Mouse (Mus musculus) right cerebral cortex, postnatal 25 days (tissue): ENCODE measurements around the gene E4f1.

ENCODE experiments used
- DNase-seq: peaks from one replicate; pipeline ENCODE4 v3.0.0; 2022

Gene E4f1

DNA sequence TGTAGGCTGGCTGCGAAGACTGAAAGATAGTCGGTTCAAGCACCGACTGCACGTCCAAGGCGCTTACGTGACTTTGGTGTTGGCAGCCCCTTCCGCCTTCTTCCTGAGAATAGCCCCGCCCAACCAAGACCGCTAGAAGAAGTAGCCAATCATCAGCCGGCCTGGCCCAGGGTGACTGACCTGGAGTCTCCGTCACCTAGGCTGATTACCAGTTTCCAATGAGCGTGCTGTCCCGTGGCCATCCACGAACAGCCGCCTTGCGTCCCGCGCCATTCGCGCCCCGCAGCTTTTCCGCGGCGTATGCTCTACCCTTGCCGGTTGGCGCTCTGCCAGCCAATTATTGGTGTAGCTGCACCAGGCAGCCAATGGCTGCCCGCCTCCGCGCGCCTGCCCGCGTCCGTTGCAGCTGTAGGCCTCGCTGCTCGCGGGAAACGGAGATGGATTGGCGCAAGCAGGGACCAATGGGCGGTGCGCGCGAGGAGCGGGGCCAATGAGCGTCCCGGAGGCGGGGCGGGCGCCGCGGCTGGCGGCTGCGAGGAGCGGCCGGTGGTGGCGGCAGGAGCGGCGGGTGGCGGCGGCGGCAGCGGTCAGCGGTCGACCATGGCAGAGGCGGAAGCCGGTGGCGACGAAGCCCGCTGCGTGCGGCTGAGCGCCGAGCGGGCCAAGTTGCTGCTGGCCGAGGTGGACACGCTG, at the start of gene E4f1, which contains the start of gene Pgp:
Gene E4f1, minus strand, starts transcription at position 404 of the 693 bp plus-strand sequence.
Gene Pgp, plus strand, starts transcription at position 483 of the 693 bp plus-strand sequence.
- DNase-seq = peak; percentile 99

DNA sequence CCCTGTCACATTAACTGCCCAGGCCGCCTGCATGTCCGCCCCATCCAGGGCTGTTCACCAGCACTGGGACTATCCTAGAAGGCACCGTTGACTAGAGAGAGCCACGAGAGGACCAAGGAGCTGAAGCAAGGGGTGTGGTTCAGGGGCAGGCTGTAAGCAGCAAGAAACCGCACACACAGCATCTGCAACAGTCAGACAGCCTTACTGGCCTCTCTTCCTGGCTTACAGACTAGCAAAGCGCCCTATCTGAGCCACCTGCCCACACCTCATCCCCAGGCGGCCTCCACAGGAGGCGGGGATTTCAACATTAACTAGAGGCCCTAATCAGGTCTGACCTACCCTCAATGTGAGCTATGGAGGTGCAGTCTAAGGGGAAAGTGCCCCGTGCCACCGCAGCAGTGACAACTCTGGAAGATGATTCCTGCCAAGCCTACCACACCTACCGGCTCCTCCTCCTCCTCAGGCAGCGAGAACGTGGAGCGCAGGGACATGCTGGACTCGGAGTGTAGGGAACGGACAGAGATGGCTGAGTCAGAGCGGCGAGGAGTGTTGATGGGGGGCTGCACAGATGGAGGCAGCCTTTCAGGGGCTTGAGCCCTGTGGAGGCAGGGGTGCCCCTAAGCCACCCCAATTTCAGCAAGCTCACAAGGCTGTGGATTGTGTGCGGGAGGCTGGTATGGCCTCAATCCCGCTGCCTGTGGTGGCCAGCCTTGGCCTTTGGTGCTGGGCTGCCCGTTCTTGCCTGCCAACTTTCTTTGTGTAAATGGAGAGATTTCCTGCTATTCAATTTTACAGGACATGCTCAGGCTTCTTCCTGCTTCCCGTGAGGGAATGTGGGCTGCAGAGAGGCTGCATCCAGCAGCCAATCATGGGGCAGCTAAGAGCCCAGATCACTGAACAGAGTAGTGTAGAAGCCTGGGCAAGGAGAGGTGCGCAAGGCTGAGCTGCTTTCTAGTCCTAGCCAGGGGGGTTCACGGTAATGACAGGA, 44.5 kb upstream of the E4f1 start:
- no peak for DNase-seq

DNA sequence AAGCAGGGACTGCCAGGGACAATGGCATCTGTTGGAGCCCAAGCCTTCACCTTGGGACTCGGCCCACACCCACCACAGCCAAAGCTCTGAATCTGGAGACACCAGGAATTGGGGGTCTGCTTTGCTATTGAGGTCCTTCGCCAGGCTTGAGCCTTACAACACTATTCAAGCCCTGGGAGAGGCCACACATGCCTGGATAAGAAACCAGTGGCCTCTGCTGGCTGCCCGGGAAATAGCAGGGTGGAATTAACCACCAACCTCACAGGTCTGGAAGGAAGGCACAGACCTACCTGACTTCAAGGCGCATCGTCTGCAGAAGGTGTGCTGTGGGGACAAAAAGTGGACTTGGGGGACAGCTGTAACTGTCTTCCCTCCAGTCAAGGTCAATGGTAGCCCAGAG, 43.5 kb upstream of the E4f1 start:
- no peak for DNase-seq

DNA sequence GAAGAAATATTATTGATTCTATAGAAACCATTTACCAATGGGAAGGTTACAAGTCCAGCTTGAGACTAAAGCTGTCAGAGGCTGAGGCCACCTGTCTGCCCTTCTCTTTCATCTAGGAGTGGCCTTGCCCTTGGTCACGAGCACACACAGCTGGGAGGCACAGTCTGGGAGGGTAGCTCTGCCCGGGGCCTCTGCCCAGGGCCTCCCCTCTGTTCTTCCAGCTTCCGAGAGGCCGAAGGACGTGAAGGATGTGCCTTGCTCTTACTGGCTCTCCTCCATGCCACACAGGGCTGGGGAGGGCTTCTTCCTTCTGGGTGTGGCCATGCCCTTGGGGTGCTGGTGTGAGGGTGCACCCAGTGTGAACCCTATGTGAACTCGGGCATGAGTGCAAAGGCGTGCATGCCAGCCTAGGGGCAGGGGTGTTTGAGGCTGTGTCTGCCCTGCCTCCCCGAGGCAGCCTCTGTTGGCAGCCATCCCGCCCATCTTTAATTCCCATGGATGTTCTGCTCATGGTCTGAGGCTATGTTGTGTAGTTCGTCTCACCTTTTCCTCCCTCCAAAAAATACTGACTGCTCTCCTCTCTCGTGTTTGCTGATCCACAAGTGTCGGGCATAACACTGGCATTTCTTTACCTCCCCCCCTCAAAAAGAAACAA, 37.8 kb upstream of the E4f1 start:
- DNase-seq = no peak

DNA sequence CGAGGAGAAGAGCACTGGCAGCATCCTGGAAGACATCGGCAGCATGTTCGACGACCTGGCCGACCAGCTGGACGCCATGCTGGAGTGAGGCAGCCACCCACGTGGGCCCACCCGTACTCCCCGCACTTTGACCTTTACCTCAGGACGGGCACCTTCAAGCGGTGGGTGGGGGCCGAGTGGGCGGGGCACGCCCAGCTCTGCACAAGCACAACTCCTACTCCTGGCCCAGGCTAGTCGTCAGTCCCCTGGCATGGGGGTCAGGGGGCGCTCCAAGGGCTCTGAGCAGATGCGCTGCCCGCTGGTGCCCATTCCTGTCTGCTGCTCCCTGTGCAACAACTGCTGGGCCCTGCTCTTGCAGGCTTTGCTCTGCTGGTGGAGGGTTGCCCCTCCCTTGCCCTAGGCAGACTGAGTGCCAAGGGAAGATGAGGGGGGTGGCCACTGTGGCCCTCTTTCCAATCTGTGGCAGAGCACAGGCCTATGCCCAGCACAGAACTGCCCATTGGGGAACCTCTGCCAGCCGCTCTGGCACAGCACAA, 37.1 kb upstream of the E4f1 start:
- DNase-seq = no peak

DNA sequence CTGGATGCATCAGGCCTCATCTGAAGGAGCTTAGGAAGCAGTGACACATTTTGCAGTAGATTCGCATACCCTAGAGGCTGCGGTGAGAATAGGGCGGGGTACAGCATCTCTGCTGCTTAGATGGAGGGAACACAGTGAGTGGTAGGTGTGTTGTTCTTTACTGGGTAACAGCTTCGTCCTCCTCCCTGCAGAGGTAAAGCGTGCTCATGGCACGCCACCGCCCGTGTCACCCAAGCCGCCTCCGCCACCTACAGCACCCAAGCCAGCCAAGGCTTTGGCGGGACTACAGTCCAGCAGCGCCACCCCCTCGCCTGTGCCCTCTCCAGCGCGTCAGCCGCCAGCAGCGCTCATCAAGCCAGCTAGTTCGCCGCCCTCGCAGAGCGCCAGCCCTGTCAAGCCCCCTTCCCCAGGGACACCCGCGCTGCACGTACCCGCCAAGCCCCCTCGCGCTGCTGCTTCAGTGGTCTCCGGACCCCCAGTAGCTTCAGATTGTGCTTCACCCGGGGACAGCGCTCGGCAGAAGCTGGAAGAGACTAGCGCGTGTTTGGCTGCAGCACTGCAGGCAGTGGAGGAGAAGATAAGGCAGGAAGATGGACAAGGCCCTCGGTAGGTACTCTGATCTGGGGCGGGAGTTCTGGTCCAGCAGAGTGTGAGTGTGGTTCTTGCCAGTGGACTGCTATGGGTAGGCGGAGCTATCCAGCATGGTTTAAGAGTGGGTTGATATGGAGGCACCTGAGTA, 36.4 kb upstream of the E4f1 start:
- DNase-seq = peak; percentile 80

DNA sequence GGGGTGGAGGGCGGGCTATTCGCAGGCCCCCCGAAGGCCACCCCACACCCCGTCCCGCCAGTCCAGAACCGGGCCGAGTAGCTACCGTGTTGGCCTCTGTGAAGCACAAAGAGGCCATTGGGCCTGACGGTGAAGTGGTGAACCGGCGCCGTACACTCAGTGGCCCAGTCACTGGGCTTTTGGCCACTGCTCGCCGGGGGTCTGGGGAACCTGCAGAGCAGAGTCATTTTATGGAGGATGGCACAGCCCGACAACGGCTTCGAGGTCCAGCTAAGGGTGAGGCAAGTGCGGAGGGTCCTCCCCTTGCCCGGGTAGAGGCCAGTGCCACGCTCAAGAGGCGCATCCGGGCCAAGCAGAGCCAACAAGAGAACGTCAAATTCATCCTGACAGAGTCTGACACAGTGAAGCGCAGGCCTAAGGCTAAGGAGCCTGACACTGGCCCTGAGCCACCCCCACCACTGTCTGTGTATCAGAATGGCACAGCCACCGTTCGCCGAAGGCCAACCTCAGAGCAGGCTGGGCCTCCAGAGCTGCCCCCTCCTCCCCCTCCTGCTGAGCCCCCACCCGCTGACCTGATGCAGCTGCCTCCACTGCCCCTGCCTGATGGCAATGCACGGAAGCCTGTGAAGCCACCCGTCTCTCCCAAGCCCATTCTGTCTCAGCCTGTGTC, 35.3 kb upstream of the E4f1 start:
- DNase-seq = no peak

DNA sequence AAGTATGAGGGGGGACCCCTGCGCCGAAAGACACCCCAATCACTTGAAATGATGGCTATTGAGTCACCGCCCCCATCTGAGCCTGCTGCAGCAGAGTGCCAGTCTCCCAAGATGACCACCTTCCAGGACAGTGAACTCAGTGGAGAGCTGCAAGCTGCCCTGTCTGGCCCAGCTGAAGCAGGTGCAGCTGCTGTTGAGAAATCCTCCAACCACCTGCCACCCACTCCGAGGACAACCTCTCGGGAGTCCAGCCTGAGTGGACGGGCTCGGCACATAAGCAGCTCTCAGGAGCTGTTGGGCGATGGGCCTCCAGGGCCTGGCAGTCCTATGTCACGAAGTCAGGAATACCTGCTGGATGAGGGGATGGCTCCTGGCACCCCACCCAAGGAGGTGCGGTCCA, 34.0 kb upstream of the E4f1 start:
- no peak for DNase-seq

DNA sequence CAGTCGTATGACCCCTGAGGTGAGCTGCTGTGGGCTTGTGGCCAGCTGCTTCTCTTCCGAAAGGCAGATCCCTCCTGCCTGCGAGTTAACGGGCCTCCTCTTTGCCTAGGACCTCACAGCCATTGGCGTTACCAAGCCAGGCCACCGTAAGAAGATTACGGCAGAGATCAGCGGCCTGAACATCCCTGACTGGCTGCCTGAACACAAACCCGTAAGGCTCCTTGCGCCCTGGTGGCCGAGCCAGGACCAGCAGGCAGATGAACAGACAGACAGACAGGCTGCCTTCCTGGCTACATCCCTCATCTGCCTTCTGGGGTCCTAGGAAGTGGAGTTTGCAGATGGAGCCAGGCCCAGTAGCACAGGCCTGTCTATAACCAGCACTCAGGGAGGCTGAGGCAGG, 32.1 kb upstream of the E4f1 start:
- no peak for DNase-seq

DNA sequence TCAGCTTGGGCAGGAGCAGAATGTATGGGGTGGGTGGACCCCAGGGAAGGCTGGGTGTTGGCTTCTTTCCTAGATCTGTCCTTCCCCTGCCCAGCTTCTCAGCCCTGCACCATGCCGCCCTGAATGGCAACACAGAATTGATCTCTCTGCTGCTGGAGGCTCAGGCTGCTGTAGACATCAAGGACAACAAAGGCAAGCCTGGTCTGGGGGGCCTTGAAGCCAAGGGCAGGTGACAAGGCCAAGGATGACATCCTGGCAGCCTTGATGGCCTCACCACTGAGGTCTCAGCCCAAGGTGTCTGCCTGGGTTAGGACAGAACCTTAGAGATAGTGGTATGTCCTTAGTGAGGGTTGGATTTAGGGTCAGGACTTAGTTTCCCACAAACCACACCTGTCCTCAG, 25.9 kb upstream of the E4f1 start:
- DNase-seq = no peak

DNA sequence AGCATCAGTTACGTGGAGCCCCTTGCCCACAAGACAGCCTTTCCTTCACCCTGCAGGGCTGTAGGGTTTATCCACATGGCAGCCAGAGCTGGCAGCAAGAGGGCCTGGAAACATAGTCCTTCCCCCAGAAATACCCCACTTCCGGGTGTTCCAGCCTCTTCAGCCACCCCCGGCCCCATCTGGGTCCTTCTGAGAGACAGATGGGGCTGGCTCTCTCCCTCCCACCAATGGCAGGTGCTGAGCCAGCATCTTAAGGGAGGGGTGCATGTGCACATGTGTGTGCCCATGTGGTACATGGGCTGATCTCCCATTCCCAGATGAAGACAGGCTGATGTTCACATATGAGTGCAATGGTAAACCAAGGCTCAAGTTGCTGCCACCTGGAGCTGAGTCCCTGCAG, 25.3 kb upstream of the E4f1 start:
- DNase-seq = peak; percentile 79

DNA sequence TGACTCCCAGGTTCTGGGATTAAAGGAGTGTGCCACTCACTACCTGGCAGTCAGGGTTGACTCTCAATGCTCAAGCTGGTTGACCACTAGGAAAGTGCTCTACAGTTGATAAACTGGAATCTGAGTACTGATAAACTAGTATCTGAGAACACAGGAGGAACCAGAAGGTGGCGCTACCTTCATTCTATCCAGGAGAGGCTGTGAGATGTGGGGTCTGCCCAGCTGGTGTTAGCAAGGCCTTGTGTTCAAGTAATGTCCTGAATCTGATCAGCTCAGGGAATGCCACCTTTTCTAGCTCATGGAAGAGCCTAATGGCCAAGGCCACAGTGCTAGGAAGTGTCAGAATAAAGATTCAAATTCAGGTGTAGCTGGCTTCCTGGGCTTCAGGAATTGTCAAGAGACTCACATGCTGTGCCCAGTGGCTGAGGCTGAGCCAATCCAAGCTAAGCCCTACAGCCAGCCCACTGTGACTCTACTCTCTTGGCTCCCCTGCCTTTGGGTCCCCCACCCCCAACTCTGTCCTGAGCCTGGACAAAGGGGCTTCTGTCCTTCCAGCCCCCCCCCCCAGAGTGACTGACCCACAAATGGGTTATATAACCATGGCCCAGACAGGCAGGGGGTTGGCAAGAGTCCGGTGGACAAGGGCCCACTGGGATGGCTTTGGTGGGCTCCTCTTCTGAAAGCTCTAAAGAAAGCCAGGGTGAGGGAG, 24.7 kb upstream of the E4f1 start:
- no peak for DNase-seq

DNA sequence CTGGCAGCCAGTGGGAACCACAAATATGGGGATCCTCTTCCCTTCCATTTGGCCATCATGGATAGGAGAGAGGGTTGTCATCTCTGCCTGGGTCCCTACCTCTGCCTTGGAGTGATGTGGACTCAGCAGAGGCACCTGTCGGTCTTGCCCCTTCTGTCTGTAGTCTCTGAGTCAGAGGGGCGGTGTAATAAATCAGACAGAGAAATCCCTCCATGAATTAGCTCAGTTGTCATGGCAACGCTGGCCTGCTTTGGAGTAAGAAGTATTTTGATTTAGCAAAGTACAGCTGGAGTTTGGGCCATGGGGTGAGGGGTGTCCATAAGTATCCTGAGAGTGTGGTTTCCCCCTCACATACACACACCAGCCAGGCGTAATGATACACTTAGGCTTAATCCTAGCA, 20.3 kb upstream of the E4f1 start:
- no peak for DNase-seq

DNA sequence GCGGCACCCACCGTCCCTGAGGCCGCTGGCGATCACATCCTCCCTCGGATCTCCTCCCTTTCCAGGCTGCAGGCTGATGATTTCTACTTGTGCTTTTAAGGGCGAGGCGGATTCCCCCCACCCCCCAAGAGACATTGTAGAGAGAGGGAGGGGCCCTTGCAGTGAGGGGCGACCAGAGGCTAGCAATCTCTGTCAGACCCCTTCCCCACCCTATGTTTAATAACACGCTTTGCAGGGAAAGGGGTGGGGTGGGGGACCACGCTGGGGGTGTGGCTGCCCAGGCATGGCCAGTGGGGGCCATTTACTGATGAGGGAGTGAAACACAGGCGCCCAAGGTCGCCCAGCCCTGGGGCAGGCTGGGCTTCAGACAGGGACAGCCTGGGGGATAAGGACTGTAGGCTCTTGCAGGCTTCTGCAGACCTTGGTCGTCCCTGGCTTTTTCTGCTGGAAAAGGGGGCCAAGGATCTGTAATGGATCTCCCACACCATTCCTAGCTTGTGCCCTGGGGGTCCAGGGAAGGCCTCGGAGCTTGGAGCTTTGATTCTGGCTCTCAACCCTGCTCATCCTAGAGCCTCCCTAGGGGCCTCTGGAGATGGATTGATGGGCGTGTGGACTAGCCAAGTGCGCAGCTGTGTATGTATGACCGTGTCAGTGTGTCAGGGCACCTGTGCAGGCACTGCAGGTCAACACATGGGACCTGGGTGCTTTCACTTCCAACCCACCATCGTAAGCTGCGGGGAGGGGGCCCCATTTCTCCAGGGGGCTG, 19.3 kb upstream of the E4f1 start:
- no peak for DNase-seq

DNA sequence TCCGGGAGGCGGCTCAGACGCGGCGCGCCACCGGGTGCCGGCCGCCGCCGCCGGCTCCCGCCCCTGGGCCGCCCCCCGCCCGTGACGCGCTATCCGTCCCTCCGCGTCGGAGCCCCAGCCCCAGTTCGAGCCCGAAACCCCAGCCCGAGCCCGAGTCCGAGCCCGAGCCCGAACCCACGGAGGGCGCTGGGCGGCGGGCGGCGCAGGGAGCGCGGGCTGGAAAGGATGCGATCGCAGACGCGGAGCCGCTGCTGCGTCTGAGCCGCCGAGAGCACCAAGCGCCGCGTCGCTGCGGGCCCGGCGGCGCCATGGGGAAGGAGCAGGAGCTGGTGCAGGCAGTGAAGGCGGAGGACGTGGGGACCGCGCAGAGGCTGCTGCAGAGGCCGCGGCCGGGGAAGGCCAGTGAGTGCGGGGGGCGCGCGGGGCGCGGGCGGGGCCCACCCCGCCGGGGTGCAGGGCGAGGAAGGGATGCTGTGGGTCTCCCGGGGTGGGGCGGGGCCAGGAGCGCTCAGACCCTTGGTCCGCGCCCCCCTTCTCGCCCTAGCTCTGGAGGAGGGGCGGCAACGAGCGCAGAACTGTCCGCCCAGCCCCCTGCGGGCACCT, 18.6 kb upstream of the E4f1 start:
- DNase-seq = peak; percentile 70

DNA sequence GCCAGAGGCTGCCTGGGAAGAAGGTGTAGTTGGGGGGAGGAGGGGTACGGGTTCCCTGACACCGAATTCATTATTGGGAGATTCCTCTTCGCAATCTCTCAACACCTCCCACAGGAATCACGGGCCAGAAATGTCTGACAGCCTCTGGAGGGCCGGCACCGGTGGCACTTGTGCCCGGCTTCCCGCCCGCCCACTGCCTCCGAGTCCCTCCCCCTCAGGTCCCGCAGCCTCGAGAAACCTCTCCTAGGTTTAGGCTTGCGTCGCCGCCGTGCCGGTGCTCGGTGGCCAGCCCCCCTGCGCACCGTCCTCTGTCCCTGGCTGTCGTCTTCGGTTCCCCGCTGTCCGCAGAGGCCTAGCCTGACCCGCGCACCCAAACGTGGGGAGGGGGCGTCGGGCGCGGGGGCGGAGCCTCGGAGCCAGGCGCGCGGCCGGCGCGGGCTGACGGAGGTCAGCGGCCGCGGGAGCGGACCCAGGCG, 18.1 kb upstream of the E4f1 start, which contains the start of gene Caskin1:
Gene Caskin1, plus strand, starts transcription at position 416 of the 476 bp plus-strand sequence.
- peak; percentile 66 for DNase-seq

DNA sequence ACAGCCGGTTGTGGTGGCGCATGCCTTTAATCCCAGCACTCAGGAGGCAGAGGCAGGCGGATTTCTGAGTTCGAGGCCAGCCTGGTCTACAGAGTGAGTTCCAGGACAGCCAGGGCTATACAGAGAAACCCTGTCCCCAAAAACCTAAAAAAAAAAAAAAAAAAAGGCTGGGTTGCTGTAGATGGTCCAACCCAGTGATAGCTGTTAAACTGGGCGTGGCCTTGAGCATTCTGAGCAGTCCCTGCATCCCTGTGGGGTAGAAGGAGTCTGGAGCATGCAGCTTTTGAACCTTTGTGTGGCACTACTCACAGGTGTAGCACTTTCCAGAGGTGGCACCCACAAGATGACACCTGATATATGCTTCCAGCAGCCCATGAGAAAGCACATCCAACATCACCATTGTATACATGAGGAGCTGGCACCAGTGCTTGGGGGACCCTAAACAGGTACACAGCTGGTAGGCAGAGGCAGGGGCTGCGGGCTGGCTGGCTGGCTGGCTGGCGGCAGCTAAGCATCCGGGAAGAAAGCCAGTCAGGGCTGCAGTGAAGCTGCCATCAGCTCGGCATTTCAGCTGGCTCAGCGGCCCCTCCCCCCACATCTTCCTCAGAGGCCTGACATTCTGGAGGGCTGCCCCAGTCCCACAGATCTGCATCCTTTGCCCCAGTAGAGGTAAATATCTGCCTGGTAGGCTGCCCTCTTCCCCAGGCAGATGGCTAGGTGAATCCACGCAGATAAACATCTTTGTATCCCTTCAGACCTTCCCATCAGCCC, 15.2 kb upstream of the E4f1 start:
- DNase-seq = no peak

DNA sequence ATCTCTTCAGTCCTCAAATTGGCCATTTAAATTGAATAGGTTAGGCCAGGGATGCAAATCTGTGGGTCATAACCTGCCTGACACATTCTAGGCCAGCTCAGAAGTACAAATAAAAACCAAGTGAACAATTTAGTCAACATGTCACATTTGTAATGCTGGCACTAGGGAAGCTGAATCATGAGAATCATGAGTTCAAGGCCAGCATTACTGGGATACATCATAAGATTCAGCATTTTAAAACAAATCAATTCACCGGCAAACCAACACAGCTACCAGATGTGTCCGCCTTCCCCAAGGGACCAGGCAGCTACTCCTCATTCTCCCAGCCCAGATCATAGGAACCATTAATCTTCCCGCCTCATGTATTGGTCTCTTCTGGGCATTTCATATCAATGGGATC, 13.4 kb upstream of the E4f1 start:
- no peak for DNase-seq
